Mouse (Mus musculus): ENCODE measurements around the gene Agap1.
A peak's percentile ranks its signal among the peaks of the same experiment; 100 is the strongest.

Gene Agap1

DNA sequence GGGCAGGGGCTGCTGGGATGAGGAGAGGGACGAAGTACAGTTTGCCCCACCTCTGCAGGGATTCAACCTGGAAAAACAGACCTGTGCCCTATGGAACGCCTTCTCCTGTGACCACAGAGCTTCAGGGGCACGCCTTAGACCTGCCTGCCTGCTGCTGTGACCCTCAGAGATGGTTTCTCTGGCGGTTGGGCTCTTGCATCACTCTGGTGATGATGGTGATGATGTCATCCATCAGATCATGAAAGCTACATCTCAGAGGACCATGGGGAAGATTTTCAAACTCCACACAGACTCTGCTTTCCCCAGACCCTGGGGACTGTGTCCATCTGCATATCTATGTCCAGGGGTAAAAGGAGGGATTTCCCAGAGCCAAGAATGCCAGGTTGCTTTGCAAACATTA, 170.7 kb downstream of the Agap1 start:
- DNase-seq, result no peak

DNA sequence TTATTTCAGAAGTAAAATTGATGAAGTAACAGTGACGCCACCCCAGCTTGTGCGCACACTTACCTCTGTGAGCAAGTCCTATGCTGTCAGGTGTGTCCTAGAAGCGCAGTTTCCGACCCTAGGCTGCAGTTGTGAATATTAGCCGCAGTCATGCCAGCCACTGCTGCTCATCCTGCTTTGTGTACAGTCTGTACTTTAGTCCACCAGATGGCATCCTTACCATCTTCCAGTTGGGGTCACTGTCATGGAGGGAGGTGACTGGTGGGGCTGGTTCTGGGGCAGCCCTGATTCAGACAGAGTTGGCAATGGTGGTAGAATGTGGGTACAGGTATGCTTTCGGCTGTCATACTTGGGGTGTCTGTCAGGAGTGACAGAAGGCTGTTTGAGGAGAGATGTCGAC, 171.4 kb downstream of the Agap1 start:
- DNase-seq, result peak; percentile 37

DNA sequence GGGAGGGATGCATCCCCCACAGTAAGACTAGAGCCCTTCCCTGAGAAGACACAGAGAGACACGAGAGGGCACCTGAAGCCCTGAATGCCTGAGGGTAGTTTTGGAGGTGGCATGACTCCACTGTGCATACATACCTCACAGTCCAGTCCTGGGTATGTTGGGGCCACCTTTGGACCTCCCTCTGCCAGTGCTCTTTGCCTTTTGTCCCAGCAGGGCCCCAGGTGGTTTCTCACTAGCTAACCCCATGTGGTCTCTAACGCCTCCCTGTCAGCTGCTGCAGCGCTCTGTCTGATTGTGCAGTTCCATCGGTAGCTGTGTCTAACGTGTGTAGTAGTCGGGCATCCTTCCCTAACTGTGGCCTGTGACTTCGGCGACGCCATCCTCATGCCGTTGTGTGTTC, 172.3 kb downstream of the Agap1 start:
- DNase-seq, result peak; percentile 31

DNA sequence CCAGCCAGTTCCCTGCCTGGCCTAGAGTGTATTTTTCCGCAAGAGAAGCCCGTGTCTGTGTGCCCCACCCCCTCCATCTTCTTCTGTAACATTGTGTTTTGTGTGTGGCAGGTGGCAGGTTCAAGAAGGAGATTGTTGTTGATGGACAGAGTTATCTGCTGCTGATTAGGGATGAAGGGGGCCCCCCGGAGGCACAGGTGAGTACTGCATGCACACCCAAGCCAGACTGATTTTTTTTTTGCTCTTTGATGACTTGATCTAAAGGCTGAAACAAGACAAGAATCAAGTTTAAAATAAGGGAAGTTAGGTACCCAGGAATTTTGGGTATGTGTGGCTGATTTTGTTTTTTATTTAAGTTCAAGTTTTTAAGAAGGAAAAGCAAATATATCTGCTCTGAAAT, 173.0 kb downstream of the Agap1 start:
- DNase-seq, result peak; percentile 88

DNA sequence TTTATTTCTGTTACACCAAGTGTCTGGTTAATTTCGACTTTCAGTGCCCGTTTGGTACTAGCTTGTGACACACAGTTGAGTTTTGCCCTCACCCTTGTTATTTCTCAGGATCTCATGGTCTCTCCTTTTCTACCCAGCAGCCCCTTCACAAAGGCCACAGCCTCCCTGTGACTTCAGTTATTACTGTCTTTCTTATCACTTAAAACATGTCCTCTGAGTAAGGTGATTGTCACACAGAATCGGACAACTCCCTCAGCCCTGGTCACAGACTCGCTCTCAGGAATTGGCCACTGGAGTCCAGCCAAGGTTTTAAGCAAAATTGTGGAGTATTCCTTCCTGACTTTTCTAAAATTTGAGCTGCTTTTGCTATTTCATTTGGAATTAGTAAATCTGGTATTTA, 176.2 kb downstream of the Agap1 start:
- no peak for DNase-seq

DNA sequence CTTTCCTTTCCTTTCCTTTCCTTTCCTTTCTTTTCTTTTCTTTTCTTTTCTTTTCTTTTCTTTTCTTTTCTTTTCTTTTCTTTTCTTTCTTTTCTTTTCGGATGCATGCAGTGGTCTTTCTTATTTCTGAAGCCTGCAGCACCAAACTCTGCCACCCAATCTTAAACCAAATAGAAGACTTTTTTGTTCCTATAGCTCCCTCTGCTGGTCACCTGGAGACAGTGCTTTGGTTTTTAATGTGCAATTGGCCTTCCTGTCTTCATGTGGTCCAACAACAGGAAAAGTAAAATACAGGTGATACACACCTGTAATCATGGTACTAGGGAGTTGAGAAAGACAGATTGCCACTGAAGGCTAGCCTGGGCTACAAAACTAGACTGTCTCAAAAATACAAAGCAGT, 177.1 kb downstream of the Agap1 start:
- DNase-seq, result peak; percentile 80

DNA sequence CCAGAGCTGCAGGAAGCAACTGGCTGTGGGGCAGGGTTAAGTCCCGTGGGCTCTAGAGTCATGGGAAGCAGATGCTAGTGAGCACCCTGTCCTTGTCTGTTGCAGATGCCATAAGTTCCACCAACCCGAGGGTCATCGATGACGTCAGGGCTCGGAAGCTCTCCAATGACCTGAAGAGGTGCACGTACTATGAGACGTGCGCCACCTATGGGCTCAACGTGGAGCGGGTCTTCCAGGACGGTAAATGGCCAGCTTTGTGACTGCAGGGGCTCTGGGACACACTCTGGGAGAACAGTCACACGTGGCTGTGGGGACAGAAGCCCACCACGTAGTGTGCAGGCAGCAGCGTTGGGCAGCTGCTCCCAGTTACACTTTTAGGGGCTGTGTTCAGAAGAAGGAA, 179.4 kb downstream of the Agap1 start:
- DNase-seq, result no peak

DNA sequence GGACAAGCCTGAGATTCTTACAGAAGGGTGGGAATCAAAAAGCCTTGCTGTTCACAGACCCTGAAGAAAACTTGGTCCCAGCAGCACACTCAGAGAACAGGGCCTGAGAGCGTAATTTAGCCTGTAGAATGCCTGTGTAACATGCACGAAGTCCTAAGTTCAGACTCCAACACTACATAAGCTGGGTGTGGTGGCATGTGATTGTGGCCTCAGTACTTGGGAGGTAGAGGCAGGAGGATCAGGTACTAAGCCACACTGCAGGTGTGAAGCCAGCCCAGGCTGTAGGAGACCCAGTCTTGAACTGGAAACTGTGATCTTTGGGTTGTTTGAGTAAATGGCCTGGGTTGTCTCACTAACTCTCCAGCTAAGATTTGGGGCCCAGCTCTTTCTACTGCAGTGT, 180.5 kb downstream of the Agap1 start:
- DNase-seq, result no peak

DNA sequence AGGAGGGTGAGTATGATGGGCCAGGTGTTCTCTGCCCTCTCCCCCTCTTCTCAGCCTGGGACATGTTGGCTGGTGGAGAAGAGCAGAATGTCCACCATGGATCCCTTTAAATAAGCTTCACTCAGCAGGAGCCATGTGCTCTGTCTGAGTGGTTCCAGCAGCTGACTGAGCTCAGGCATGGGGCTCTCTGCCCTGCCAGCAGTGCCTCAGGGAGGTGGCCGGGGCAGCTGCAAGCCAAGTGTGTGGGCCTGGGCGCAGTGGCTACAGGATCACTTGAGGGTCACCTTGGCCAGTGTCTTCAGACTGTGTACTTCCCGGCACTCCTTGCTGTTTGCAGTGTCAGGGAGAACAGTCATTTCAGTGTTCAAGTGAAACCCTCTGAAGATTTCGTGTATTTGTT, 183.1 kb downstream of the Agap1 start:
- DNase-seq, result no peak

DNA sequence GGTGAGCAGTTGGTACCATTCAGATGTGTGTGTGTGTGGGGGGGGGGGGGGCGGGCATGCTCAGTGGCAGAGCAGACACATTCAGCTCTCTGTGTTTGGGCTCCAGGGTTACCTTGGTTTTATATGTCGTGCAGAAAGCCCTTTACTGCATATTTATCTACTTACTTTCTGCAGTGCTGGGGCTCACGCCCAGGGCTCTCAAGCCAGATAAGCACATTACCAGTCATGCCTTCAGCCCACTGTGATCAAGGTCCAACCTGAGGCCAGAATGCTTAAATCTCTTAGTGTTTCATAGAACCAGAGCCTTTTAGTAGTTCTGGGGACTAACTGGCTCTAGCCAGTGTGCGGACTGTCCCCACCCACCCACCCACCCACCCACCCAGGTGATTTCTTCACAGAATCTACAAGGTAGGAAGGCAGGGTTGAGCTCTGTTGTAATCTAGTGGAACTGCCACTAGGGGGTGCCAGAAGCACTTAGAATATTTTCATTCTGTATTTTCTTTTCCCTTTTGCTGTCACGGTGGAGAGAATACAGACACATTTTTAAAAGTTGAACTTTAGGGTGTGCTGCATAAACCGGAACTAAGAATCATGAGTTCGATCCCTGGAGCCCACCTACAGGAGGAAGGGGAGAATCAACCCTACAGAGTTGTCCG, 189.0 kb downstream of the Agap1 start:
- DNase-seq, result peak; percentile 72

DNA sequence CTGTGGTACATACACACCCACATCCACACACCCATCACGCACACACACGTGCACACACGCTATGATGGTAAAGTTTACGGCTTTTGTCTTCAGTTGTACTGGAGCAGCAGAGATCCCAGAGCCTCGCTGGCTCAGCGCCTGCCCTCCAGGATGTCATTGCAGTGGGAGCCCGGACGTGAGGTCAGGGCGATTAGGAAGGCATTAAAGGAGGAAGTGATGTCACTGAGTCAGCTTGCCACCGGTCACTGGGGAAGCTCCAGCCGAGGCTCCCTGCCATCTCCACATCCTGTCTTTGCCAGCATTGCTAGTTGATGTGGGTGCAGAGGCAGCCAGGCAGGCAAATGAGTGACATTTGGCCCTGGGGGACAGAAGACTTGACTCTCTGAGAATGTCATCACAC, 189.5 kb downstream of the Agap1 start:
- DNase-seq, result no peak

DNA sequence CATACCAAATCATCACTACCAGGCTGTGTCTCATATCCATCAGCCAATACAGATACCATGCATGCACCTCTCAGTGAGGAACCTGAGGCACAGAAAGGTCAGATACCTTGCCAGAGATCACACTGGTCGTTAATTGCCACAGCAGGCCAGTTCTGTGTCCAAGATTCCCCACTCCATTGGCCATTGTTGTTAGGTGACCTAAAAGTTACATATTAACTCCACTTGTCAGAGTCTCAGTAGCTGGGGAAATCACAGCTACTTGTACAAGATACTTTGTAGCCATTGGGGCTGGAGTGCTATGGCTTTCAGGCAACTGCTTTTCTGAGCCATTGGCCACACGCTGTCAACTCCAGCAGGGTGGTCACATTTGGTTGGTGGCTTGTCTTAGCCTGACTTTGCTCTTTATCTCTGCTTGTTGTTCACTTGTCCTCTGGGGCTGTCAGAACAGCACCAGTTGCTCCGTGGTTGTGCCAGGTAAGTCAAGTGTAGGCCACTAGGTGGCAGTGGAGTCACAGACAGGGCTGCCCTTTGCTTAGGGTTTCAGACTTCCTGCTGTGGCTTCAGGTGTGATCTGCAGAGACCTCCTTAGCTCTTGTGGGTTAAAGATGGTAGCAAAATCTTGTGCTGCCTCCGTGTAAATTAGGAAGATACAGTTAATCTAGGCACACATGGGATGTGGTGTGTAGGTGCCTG, 191.9 kb downstream of the Agap1 start:
- DNase-seq, result peak; percentile 75

DNA sequence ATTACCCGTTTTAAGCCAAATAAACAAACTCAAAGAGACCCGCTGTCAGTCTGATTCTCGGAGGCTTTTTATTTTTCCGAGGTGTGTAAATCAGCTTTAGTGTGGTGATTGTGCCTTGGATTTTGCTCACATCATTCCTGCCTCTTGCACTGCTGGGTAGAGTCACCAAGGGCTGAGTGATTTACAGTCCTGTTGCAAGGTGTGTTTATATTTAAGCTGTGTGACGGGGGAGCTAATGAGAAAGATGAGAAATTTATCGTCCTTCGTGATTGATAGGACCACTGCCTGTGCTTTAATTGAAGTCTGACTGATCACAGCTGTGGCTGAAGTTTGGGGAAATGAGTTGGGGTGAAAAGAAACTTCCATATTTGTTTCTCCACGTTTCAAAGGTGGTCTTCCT, 192.9 kb downstream of the Agap1 start:
- DNase-seq, result no peak

DNA sequence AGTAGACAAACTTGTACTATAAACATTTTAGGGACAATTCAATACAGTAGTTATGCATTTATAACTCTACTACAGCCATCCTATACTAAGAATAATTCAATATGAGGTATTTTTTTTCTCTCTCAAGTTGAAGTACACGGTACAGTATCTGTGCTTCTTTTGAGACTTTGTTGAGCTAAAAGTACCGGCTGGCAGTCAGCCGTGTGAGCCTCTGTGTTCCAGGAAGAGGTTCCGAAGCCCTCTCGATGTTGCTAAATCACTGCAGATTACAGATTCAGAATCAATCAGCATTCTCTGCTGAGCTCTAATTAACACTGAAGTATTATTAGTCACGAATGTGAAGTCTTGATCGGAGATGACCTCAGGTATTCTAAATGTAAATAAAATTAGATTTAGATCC, 196.0 kb downstream of the Agap1 start:
- no peak for DNase-seq

DNA sequence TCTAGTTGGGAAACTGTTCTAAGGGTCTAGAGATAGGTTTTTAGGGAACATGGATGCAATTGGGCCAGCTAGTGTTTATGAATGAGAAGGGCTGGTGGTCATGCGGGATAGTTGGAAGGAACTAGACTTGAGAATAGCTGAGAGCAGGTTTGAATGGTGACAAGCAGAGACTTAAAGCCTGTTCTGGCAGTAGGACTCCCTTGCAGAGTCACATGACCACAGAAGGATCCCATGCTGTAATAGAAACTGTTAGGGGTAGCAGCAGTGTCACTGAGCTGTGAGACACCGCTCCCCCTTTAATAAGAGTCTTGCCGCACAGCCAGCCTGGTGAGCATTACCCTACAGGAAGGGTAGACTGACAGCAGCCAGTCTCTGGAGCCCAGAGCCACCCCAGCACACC, 201.6 kb downstream of the Agap1 start:
- DNase-seq, result no peak

DNA sequence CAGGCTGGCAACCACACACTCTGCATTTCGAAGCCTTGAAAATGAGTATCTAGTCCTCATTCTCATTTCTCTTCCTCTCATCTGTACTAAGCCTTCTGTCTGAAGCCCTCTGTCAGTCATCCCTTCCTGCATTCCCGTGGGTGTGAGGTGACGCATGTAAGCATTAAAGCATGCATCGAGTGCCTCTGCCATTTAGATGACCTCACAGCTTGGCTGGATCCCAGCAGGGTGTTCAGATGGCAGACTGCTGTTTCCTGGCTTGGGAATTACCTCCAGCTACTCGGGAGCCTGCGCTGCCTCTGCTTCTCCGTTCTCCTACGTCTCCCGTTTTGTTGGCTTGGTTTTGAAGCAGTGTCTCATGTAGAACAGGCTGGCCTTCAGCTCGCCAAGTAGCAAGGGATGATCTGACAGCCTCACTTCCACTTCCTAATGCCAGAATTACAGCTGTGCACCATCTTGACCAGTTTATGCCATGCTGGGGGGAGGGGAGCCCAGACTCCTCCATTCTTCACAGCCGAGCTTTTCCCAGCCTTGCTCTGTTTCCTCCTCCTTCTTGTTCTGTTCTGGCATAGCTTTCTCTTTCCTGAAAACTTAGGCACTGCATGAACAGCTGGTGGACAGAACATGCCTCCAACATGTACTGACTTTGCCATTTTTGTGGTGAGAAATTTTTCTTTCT, 202.2 kb downstream of the Agap1 start:
- peak; percentile 48 for DNase-seq

DNA sequence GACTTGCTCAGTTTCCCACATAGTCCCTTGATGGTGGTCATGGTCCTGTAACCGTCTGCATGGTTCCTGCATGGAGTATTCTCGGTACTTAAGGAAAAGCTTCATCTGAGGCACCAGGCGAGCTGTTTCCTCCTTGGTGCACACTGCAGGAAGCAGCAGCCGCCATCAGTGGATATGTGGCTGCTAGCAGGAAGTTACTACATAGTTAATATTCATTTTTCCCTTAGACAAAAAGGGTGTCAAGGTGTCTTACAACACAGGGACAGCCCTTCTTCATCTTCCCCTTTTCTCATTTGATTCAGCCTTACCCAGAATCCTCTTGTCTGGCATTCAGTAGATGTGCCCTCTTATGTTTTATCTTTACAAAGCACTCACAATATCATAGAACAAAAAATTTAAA, 206.2 kb downstream of the Agap1 start:
- no peak for DNase-seq

DNA sequence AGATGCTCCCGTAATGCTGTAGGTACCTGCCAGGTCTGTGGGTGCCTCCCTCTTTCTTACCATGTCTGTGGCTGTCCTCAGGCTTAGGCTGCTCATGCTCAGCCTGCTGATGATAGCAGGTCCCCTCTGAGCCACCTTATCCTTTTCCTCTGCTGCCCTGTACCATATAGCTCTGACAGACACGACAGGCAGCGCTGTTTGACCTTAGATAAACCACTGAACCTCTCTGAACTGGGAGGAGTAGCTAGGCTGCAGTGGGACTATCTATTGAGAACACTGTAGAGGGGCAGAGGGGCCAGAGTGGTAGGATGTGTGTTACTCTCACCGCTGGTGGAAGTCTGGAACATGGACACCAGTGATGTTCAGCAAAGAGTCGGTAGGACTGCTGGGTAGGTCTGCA, 211.5 kb downstream of the Agap1 start:
- no peak for DNase-seq

DNA sequence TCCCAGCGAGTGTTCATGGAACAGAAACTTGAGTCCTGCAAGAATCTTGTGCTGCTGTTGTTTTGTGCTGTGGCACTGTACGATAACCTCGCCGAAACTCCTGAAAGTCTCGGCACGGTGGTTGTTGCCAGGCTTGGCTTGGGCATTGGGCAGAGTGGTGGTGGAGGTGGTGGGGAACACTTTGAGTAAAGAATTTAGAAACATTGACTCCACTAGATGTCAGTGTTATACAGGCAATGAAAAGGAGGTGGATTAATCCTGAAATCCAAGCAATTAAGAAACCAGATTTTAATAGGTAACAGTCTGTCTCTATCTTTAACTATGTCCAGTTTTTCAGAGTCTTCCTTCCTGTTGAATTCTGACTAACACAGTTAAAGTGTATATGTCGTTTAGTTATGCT, 212.8 kb downstream of the Agap1 start:
- DNase-seq, result no peak

DNA sequence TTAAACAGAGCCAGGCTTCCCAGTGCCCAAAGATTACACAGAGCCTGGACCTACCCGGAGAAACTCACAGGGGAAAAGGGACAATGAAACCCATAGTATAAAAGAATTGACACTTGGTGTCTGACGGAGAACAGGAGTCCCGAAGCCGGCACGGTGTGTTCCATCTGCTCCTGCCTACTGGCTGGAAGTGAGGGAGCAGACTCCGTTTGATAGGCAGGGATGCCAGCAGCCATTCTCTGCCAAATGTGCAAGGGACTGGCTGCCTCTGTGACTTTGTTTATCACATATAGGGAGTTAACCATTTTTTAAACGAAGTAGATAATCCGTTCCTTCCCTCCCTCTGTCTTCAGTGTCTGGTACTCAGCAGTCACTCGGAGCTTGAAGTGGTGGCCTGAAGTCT, 214.0 kb downstream of the Agap1 start:
- peak; percentile 76 for DNase-seq

DNA sequence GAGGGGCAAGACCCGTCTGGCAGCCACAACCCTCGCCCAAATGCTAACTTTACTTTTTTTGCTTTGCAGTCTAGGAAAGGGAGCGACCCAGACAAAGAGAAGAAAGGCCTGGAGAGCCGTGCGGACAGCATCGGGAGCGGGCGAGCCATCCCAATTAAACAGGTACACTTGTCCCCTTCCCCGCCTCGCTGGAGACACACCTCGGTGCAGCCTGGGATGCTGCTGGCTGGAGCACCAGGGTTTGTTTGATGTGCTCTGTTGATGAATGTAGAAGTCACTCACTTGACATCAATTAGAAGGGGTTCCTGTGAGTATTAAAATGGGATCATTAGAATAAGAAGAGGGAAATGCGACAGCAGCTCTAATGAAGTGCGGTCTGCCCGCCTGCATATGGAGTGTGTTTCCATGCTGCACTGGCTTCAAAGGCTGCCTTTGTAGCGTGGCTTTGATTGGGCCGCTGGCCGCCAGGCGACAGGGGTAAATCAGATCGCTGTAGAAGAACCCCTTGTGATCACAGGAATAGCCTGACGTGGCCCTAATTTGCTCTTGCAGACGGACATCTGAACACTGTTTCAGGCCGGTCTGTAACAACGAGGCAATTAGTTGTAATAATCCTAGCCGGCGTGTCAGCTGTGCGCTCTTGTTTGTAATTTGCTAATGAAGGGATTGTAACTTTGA, 216.6 kb downstream of the Agap1 start:
- DNase-seq, result no peak

DNA sequence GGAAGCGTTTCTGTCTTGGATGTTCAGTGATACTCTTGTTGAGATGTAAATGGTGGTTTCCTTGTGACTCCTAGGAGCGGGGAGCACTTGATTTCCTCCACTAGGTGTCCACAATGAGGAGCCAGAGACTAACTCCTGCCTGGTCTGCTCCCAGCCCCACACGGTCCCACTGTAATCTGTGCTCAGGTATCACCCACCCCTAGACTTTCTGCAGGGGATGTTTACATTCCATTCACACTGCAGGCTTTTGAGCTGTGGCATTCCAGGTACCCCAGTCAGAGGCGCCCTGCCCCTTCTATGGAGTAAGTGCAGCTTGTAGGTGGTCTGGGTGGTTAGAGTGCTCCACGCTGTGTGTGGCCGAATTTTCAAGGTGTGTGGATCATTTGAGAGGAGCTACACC, 218.5 kb downstream of the Agap1 start:
- no peak for DNase-seq

DNA sequence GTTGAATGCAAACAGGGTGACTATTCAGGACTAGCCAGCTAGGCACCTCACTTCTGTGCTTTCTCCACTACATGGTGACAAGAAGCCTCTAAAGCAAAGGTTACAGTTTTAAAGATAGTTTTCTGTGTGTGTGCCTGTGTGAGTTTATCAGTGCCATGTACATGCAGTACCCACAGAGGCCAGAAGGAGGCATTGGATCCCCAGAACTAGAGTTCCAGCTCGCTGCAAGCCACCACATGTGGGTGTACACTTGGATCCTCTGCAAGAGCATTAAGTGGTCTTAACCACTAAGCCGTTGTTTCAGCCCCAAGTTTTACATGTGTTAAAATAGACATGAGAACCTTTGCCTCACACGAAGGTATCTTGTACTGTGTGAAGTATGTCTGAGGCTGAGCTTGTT, 219.1 kb downstream of the Agap1 start:
- no peak for DNase-seq

DNA sequence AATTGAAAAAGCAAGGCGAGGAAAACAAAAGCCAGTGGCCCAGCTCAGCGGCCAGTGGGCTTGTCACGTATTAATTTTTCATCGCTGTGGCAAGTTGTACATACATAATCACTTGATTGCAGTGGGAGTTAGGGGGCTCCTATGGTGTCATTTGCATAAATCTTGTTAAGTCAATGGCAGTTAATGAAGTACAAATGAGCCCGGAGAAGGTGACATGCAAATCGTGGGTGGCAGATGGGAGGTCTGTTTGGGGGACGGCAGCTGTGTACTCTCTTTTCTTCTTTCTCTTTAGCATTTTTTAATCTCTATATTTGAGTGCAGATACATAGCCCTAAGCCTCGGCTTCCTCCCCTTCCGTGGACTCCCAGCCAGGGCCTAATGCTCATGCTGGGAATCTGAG, 220.1 kb downstream of the Agap1 start:
- no peak for DNase-seq

All from cerebellum, adult 9-10 months (tissue).